Mouse (Mus musculus) embryonic fibroblast, embryonic 13.5 days (primary cell): ENCODE results near the gene Fat2.

Experiments used
- CTCF ChIP-seq: IDR thresholded peaks from 2 replicates; pipeline ENCODE4 v1.5.1; 2011; ENCODE audit warnings: mild to moderate bottlenecking, control low read depth, low read length, moderate library complexity, borderline replicate concordance; ENCODE audit not compliant: insufficient read depth
- POLR2A ChIP-seq: IDR thresholded peaks from 2 replicates; pipeline ENCODE4 v1.6.1; 2011; ENCODE audit warnings: low read depth, mild to moderate bottlenecking, control low read depth, low read length, moderate library complexity

GRCm38 (mm10) chr11:55264318-55264717, 72.0 kb downstream of the Fat2 start:
- no peak for TF ChIP-seq CTCF
- no peak for TF ChIP-seq POLR2A
